Mouse (Mus musculus): ENCODE measurements around the gene Slc44a2.
"Not testable (repeated sequence)": the region's sequence is repeated elsewhere in the genome, so short reads cannot be mapped to it uniquely, and the experiment has no call there.

Gene Slc44a2

GRCm38 (mm10) chr9:21299014-21299413, 21.5 kb upstream of the Slc44a2 start:
- no peak for DNase-seq (ENCODE audit: extremely low read depth, low read depth, low spot score)

- no peak for DNase-seq (ENCODE audit: extremely low read depth, low read depth, low spot score)
Measured at GRCm38 (mm10) chr9:21305065-21305464, 15.4 kb upstream of the Slc44a2 start.

DNA sequence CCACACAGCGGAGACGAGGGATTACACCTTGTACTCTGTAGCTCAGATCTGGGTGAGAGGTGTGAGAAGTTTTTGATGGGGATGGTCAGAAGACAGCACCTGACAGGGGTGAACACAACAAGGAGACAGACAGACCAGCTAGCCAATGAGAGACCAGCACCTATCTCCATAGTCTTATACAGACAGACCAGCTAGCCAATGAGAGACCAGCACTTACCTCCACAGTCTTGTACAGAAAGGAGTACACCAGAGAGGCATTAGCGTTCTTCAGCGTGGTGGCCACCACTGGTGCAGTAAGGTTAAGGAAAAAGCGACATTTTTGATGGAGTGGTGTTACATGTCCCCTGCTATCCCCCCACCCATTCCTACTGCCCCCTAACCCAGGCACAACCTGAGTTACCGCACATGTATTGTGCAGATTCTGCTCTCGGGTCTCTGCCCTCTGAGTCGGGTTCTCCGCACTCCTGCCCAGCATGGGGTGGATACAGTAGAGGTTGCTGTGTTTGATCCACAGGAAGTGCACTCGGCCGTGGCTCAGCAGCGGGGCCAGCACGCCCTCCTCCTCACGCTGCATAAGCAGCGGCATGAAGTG, 11.3 kb upstream of the Slc44a2 start:
- no peak for DNase-seq (ENCODE audit: extremely low read depth, low read depth, low spot score)

GRCm38 (mm10) chr9:21311695-21312094, 8.8 kb upstream of the Slc44a2 start:
- no peak for DNase-seq (ENCODE audit: extremely low read depth, low read depth, low spot score)

DNA sequence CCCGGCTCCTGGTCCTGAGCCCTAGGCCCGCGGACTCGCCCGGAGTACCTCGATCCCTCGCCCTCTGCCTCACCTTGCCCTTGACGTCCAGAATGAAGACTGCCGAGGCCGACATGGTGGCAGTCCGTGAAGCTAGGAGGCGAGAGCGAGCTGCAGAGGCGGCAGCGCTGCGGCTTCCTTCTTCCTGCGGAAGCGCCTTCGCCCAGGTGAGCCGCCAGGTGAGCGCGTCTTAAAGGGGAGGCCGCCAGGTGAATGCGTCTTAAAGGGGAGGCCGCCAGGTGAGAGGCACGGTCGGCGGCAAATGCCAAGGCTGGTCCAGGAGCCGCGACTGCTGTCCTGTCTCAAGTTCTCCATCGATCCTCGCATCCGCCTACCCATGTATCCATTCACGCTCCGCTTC, 8.4 kb upstream of the Slc44a2 start, which contains the start of gene Ap1m2:
Gene Ap1m2, minus strand, starts transcription at position 204 of the 400 bp plus-strand sequence.
- no peak for DNase-seq (ENCODE audit: extremely low read depth, low read depth, low spot score)

DNA sequence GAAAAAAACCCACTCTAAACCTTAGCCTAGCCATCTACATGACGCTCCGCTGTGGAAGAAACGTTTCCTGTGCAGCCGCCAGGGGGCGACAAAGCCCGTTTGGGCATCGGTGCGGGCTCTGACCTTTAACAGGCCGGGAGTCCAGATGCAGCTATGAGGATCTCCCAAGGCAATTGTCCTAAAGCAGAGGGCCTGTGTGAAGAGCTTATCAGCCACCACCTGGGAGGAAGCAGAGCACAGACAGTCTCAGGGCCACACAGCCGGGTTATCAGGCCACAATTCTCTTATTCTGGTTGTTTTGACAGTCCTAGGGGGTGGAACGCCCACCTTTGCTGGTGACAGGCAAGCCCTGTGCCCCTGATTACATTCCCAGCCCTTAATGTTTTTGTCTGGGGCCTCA, 7.1 kb upstream of the Slc44a2 start:
- no peak for DNase-seq (ENCODE audit: extremely low read depth, low read depth, low spot score)

GRCm38 (mm10) chr9:21314367-21315140, 5.9 kb upstream of the Slc44a2 start:
- no peak for DNase-seq (ENCODE audit: extremely low read depth, low read depth, low spot score)

GRCm38 (mm10) chr9:21315421-21315820, 5.1 kb upstream of the Slc44a2 start:
- DNase-seq (ENCODE audit: extremely low read depth, low read depth, low spot score), result no peak

GRCm38 (mm10) chr9:21316696-21317095, 3.8 kb upstream of the Slc44a2 start:
- no peak for DNase-seq (ENCODE audit: extremely low read depth, low read depth, low spot score)

- no peak for DNase-seq (ENCODE audit: extremely low read depth, low read depth, low spot score)
Measured at GRCm38 (mm10) chr9:21318792-21319191, 1.7 kb upstream of the Slc44a2 start.

DNA sequence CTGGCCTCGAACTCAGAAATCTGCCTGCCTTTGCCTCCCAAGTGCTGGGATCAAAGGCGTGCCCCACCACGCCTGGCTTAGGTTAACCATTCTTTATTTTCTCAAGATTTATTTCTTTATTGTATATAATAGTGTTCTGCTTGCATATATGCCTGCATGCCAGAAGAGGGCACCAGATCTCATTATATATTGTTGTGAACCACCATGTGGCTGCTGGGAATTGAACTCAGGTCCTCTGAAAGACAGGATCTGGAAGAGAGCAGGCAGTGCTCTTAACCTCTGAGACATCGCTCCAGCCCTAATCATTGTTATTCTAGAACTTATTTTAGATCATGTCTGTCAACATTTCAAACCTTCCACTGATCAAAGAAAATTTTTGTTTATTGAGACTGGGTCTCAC, 995 bp upstream of the Slc44a2 start:
- DNase-seq (ENCODE audit: extremely low read depth, low read depth, low spot score), result no peak

DNA sequence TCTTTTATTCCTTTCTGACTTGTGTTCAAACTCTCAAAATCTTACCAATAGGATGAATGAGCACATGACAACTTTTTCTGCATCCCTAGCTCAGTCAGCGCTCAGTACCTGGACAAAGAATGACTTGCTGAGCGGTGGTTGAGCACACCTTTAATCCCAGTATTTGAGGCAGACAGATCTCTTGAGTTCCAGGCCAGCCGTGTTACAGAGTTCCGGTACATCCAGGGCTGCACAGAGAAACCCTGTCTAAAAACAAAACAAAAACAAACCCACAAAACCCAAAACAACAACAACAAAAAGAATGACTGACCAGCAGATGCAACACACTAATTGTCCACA, 249 bp upstream of the Slc44a2 start:
- no peak for DNase-seq (ENCODE audit: extremely low read depth, low read depth, low spot score)

DNA sequence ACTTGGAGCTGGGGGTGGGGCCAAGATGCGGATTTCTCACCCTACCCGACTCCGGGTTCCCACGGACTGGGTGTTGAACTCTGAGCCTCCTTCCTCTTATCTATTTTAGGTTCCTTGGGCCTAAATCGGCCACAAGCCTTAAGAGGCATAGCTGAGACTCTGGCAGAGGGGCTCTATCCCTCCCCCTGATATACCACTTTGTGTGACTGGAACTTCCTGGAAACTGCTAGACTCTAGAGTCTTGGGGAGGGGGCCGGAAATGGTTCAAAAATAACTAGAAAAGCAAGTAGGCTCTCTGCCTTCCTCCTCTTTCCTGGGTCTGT, 976 bp downstream of the Slc44a2 start:
- DNase-seq (ENCODE audit: extremely low read depth, low read depth, low spot score), result no peak

DNA sequence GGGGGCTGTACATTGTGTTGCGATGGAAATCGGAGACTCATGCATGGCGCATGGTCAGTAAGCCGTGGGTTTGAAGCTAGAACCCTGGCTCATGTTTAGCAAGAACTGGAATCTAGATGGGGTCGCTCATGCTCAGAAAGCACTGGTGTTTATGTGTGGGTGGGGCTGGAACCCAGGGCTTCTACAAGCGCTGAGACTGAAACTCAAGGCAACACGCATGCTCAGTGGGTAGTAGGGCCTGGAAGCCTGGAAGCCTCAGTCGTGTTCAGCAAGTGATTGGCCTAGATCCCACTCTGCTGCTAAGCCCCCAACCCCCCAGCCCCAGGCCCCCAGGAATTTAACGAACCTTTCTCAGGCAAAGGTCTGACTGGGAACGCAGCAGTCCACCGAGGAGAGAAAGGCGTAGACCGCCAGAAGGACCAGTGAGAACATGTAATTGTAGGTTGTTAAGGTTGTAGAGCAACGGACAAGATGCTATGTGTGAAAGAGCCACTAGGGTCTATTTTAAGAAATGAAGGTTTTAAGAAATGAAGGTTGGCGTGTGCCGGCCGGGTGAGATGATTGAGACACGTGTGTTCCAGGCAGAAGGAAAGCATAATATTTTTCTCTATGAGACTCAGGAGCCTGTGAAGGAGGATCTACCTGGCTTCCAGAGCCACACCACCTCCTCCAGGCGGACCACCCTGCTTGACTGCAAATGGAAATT, 1.9 kb downstream of the Slc44a2 start:
- no peak for DNase-seq (ENCODE audit: extremely low read depth, low read depth, low spot score)

DNA sequence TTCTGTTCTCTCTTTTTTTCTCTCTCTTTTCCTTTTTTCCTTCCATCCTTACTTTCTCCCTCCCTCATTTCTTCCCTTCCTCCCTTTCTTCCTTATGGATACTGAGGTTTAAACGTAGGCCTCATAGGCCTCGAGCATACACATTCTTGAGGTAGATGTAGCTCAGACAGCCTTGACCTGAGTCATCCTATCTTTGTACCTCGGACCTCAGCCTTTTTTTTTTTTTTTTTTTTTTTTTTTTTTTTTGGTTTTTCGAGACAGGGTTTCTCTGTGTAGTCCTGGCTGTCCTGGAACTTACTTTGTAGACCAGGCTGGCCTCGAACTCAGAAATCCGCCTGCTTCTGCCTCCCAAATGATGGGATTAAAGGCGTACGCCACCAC, 2.4 kb downstream of the Slc44a2 start:
- not testable (repeated sequence) for DNase-seq (ENCODE audit: extremely low read depth, low read depth, low spot score)

- peak; percentile 97 for DNase-seq (ENCODE audit: extremely low read depth, low read depth, low spot score)
Measured at GRCm38 (mm10) chr9:21324269-21324668, 3.8 kb downstream of the Slc44a2 start.

- DNase-seq (ENCODE audit: extremely low read depth, low read depth, low spot score), result no peak
Measured at GRCm38 (mm10) chr9:21327569-21327968, 7.1 kb downstream of the Slc44a2 start.

DNA sequence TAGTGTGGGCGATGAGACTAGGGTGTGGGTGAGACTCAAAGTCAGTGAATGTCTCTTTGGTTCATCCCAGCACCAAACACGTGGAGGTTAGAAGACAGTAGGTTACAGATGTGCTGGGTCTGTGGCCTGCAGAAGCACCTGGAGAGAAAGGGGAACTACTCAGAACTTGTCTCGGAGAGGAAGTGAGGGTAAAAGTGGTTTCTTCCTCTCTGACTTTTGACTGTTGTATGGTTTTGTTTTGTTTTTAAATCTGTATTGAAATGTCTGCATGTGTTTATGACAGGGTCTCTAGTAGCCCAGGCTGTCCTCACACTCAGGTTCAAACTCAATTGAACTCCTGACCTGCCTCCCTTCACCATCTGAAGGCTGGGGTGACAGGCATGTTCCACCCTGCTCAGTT, 7.5 kb downstream of the Slc44a2 start:
- no peak for DNase-seq (ENCODE audit: extremely low read depth, low read depth, low spot score)

GRCm38 (mm10) chr9:21329041-21329440, 8.5 kb downstream of the Slc44a2 start:
- no peak for DNase-seq (ENCODE audit: extremely low read depth, low read depth, low spot score)

DNA sequence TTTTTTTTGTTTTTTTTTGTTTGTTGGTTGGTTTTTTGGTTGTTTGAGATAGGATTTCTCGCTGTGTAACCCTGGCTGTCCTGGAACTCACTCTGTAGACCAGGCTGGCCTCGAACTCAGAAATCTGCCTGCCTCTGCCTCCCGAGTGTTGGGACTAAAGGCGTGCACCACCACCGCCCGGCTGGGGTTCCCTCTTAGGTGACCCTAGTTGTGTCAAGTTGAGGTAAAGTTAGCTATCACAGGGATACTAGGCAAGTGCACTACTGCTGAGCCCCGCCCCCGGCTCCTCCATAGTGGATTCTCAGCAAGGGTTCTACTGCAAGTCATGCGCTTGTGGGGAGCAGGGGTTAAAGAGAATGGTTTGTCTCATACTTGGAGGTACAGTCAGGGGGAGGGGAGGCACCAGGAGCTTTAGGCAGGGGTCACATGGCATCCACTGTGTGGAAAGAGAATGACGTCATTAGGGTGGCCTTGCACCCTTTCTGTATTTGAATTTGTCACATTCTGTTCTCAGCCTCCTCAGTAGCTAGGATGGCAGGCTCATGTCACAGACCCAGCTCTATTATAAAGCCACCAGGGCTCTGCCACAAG, 9.3 kb downstream of the Slc44a2 start:
- DNase-seq (ENCODE audit: extremely low read depth, low read depth, low spot score), result no peak

GRCm38 (mm10) chr9:21331365-21332140, 11.1 kb downstream of the Slc44a2 start:
- no peak for DNase-seq (ENCODE audit: extremely low read depth, low read depth, low spot score)

All from fat pad, adult 2 months (tissue).